Mouse (Mus musculus) cortical plate, adult 2 months (tissue): Measurements from ENCODE around the gene Sdhb. TPM values are rescaled to one million over a fixed set of nuclear protein-coding genes. Genes with fewer than 3 reads are reported as not detected.

ENCODE experiments used
- H3K27ac ChIP-seq: fragments of 200-500 bp; 2 replicates; pipeline ENCODE4 v1.5.1; 2012; ENCODE audit warnings: low read length, control low read depth, inconsistent platforms; ENCODE audit not compliant: insufficient read depth
- H3K4me1 ChIP-seq: fragments of 200-500 bp; 2 replicates; pipeline ENCODE4 v1.6.1; 2011; ENCODE audit warnings: low read length; ENCODE audit not compliant: control insufficient read depth, insufficient read depth
- H3K4me3 ChIP-seq: fragments of 200-500 bp; 2 replicates; pipeline ENCODE4 v1.5.1; 2011; ENCODE audit warnings: mild to moderate bottlenecking, low read length, control low read depth; ENCODE audit not compliant: insufficient read depth
- CTCF ChIP-seq: fragments of 200-500 bp; IDR thresholded peaks from 2 replicates; pipeline ENCODE4 v1.5.1; 2011; ENCODE audit warnings: mild to moderate bottlenecking, control low read depth, low read length; ENCODE audit not compliant: insufficient read depth; ENCODE audit errors: extremely low read depth
- POLR2A ChIP-seq: fragments of 200-500 bp; IDR thresholded peaks from 2 replicates; pipeline ENCODE4 v1.6.1; 2011; ENCODE audit warnings: mild to moderate bottlenecking, low read length, control low read depth; ENCODE audit not compliant: insufficient read depth; ENCODE audit errors: extremely low read depth
- polyA plus RNA-seq: library from polyadenylated mRNA; depleted of rRNA; stranded (reverse); fragments of >200 nt; gene quantifications from 2 replicates; pipeline ENCODE4 v1.2.3, GENCODE M21; 2012

Sdhb gene
- polyA plus RNA-seq, 1 experiment = 276 TPM

GRCm38 (mm10) chr4:140925648-140926047 is 35.4 kb upstream of the Sdhb start:
- no peak for TF ChIP-seq POLR2A
- no peak for TF ChIP-seq CTCF

GRCm38 (mm10) chr4:140928349-140928748 is 32.7 kb upstream of the Sdhb start:
- TF ChIP-seq CTCF = no peak
- no peak for TF ChIP-seq POLR2A
- Histone ChIP-seq H3K27ac (no peak overlapping the region), H3K4me1 (peaks cover 5% of the 10 kb centered on the region; the same call in 1 of the 2 replicates), H3K4me3 (no peak overlapping the region)

More at GRCm38 (mm10) chr4:140925648-140926047, 35.4 kb upstream of the Sdhb start:
- H3K4me1 ChIP-seq = peaks cover 5% of the 10 kb centered on the region; the same call in 1 of the 2 replicates
- H3K4me3 ChIP-seq = no peak overlapping the region
- H3K27ac ChIP-seq = no peak overlapping the region

DNA sequence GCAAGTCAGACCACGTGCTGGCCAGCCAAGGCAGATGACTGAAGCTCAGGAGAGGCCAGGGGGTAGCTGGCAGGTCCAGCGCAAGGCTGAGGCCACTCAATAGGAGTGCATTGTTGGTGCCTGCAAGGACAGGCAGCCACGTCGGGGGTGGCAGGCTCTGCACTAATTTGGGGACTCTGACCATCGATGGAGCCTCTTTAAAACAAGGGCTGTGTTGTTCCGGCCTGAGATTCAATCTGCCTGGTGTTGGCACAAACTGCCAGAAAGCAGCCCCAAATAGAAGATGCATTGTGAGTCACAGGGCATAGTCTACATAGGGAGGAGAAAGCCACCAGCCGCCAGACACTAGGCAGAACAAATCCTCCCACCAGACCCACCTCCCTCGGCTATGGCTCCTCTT is 31.3 kb upstream of the Sdhb start:
- Histone ChIP-seq H3K4me1 (peaks cover 5% of the 10 kb centered on the region; the same call in 1 of the 2 replicates), H3K27ac (peak overlapping the region; percentile 61), H3K4me3 (no peak overlapping the region)
- no peak for TF ChIP-seq POLR2A
- TF ChIP-seq CTCF = no peak

DNA sequence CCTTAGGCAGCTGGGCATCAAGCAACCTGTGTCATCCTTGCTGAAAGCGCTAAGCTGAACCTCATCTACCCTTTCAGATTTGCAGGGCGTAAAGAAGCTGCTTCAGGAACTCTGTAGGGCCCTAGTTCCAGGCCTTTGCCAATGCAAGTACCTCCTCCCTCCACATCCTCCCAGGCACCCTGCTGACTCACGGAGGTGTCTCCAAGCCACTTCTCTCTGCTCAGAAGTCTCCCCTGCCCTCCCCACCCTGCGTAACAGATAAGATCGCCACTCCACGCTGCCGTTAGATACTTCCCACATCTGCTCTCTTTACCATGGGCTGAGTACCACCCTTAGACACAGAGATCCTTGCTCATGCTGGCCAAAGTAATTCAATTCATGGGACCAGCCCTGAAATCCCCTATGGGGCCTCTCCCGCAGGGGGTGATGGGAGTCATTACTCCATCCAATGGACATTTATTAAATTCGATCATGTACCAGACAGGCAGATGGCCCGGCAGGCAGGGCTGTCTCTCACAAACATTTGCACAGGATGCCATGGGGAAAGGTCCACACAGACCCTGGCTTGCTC is 30.0 kb upstream of the Sdhb start:
- H3K4me3 ChIP-seq = no peak overlapping the region
- peaks cover 5% of the 10 kb centered on the region; the same call in 1 of the 2 replicates for H3K4me1 ChIP-seq
- no peak overlapping the region for H3K27ac ChIP-seq
- TF ChIP-seq POLR2A = no peak
- TF ChIP-seq CTCF = no peak

DNA sequence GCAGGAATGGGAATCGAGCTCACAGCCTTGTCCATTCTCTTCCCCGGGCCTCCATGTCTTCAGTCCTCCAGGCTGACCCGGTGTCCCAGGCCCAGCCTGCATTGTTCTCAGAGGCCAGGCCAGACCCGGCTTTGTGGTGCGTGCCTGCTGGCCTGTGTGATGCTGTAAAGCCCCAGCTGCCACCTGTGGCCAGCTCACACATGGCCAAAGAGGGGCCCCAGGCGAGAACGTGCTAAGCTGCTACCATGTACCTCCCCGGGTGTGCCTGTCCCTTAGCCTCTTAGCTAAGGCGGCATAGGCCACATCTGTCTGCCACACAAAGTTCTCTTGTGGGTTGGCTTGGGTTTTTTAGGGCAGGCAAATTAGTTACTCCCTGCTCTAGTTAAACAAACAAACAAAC is 25.4 kb upstream of the Sdhb start:
- H3K27ac ChIP-seq = no peak overlapping the region
- H3K4me3 ChIP-seq = no peak overlapping the region
- TF ChIP-seq CTCF (no peak), POLR2A (no peak)
- H3K4me1 ChIP-seq = no peaks in the 10 kb centered on the region

GRCm38 (mm10) chr4:140944356-140944755 is 16.6 kb upstream of the Sdhb start:
- H3K4me1 ChIP-seq = no peaks in the 10 kb centered on the region
- H3K27ac ChIP-seq = no peak overlapping the region

GRCm38 (mm10) chr4:140944961-140945442 is 16.0 kb upstream of the Sdhb start:
- no peak for TF ChIP-seq POLR2A
- TF ChIP-seq CTCF = no peak
- no peak overlapping the region for H3K4me3 ChIP-seq
- H3K27ac ChIP-seq = peak overlapping the region; percentile 45; the same call in 1 of the 2 replicates
- no peaks in the 10 kb centered on the region for H3K4me1 ChIP-seq

More at GRCm38 (mm10) chr4:140944356-140944755, 16.6 kb upstream of the Sdhb start:
- TF ChIP-seq CTCF (no peak), POLR2A (no peak)
- H3K4me3 ChIP-seq = no peak overlapping the region

DNA sequence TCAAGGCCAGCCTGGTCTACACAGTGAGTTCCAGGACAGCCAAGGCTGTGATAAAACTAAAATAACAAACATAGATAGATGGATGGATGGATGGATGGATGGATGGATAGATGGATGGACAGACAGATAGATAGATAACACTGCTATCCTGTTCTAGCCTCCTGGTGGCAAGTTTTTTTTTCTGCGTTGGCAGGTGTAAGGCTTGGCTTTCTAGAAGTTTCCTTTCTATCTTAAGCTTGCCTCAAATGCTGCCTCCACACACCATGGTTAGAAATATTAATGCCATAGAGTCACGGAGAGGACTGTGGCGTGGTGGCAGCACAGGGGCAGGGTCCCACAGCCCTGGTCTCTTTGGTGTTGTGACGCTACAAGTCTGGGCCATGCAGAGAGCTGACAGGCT is 15.4 kb upstream of the Sdhb start:
- TF ChIP-seq CTCF (no peak), POLR2A (no peak)
- Histone ChIP-seq H3K4me1 (no peaks in the 10 kb centered on the region), H3K27ac (no peak overlapping the region), H3K4me3 (no peak overlapping the region)

DNA sequence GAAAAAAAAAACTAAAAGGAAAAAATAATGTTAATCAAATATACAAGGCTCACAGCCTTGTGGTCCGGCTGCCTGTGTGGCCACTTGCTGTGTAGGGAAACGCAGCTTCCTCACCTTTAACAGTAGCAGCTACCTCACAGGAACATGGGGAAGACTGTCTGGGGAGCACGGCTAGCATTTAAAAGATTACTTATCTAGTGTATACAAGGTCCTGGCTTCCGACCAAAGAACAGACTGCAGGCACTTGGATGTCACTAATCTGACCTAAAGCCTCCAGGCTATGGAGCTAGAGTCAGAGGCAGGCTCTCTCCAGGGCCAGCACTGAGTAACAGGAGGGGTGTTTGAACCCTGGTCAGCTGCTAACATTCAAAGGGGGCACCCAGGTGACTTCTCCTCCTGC is 15.0 kb upstream of the Sdhb start:
- Histone ChIP-seq H3K4me3 (no peak overlapping the region), H3K27ac (no peak overlapping the region), H3K4me1 (no peaks in the 10 kb centered on the region)
- TF ChIP-seq CTCF (no peak), POLR2A (no peak)

DNA sequence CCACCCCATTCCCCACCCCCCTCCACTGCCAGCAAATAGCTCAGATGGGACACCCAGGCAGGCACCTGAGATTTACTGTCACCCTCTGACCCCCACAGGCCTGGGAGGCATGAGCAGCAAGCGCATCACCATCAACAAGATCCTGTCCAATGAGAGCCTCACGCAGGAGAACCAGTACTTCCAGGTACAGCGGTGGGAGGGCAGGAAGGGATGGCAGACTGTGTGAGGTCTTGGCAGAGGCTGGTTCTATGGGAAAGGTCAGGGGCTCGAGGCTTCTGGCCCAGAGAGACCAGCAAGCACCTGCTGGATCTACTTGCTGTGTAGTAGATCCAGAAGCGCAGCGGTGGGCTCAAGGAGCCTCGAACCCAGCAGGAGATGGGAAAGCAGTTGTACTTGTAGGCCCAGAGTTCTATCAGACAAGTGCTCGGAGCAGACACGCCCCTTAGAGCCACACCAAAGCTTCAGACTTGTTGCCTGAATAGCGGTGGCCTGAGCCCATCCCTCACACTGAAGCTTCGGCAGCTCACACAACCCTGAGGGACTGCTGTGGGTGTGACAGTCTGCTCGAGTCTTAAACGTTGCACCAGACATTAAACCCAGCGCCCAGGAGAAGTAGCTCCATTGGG is 14.3 kb upstream of the Sdhb start:
- Histone ChIP-seq H3K4me1 (no peaks in the 10 kb centered on the region), H3K27ac (no peak overlapping the region), H3K4me3 (no peak overlapping the region)
- TF ChIP-seq CTCF (no peak), POLR2A (no peak)
